Mouse (Mus musculus) layer of hippocampus, adult 18-20 months (tissue): ENCODE results near the gene Mtmr14. TPM values are rescaled to one million over a fixed set of nuclear protein-coding genes. Genes with fewer than 3 reads are reported as not detected.

ENCODE experiments used
- DNase-seq, 2 experiments: peaks; one replicate each; pipeline ENCODE4 v3.0.0; 2022; ENCODE audit warnings: low spot score in 2 of 2
- total RNA-seq, 2 experiments: library from RNA; stranded (reverse); gene quantifications; 2 replicates each; pipeline ENCODE4 v1.2.3; 2021

Mtmr14 gene
- total RNA-seq, 2 experiments from 2014 or later: 12.6 to 13.3 TPM

- DNase-seq: no peak
These were observed 91.8 kb downstream of the Mtmr14 start for GRCm38 (mm10) chr6:113329396-113329795.

GRCm38 (mm10) chr6:113330547-113330946 is 92.9 kb downstream of the Mtmr14 start:
- no peak for DNase-seq

Other genes with a start within 250 kb of the Mtmr14 start
- 10 to 100 TPM; 30.0 to 30.3 TPM for gene Thumpd3, start 191.6 kb upstream of the Mtmr14 start, total RNA-seq
- gene Setd5, start 160.5 kb upstream of the Mtmr14 start, total RNA-seq: 10 to 100 TPM; 92.8 to 95.7 TPM
- gene Lhfpl4, start 42.5 kb upstream of the Mtmr14 start, total RNA-seq: 10 to 100 TPM; 74.2 to 76.4 TPM
- 10 to 100 TPM; 15.9 to 18.5 TPM for gene Cpne9, start 44.5 kb downstream of the Mtmr14 start, total RNA-seq
- 10 to 100 TPM; 37.7 to 37.8 TPM for gene Brpf1, start 69.3 kb downstream of the Mtmr14 start, total RNA-seq
- gene Ogg1, start 89.1 kb downstream of the Mtmr14 start, total RNA-seq: 1 to 10 TPM; 6.8 to 7.9 TPM
- 10 to 100 TPM; 51.8 to 53.2 TPM for gene Camk1, start 106.1 kb downstream of the Mtmr14 start, total RNA-seq
- 10 to 100 TPM; 47.3 to 51.0 TPM for gene Tada3, start 140.0 kb downstream of the Mtmr14 start, total RNA-seq
- 100 to 1,000 TPM; 302 to 314 TPM for gene Arpc4, start 140.3 kb downstream of the Mtmr14 start, total RNA-seq
- 10 to 100 TPM; 14.8 to 17.6 TPM for gene Ttll3, start 151.4 kb downstream of the Mtmr14 start, total RNA-seq
- gene Rpusd3, start 181.5 kb downstream of the Mtmr14 start, total RNA-seq: 10 to 100 TPM; 28.6 to 30.3 TPM
- gene Cidec, start 197.9 kb downstream of the Mtmr14 start, total RNA-seq: not detected
- gene Jagn1, start 204.7 kb downstream of the Mtmr14 start, total RNA-seq: 10 to 100 TPM; 40.7 to 47.7 TPM
- gene Il17re, start 220.6 kb downstream of the Mtmr14 start, total RNA-seq: under 1 TPM in 1 of 2 experiments, not detected in 1; 0.18 TPM
- 1 to 10 TPM; 4.1 to 4.2 TPM for gene Il17rc, start 233.6 kb downstream of the Mtmr14 start, total RNA-seq
- gene Creld1, start 245.5 kb downstream of the Mtmr14 start, total RNA-seq: 100 to 1,000 TPM; 106 to 111 TPM